Mouse (Mus musculus) myocyte (in vitro differentiated cells): ENCODE results near the gene Ctns.

Source experiments
- E2F4 ChIP-seq: IDR thresholded peaks from one replicate; pipeline ENCODE4 v1.6.1; 2011; ENCODE audit warnings: mild to moderate bottlenecking, control low read depth, moderate library complexity; ENCODE audit not compliant: insufficient read depth
- MAX ChIP-seq: IDR thresholded peaks from one replicate; pipeline ENCODE4 v1.6.1; 2011; ENCODE audit warnings: low read depth, mild to moderate bottlenecking, control low read depth
- POLR2A ChIP-seq: IDR thresholded peaks from one replicate; pipeline ENCODE4 v1.6.1; 2011; ENCODE audit warnings: low read depth, mild to moderate bottlenecking, control low read depth, moderate library complexity; ENCODE audit not compliant: insufficient read length
- POLR2AphosphoS2 ChIP-seq: IDR thresholded peaks from one replicate; pipeline ENCODE4 v1.6.1; 2011; ENCODE audit warnings: low read depth, control low read depth; ENCODE audit not compliant: insufficient read length
- SRF ChIP-seq: IDR thresholded peaks from one replicate; pipeline ENCODE4 v1.6.1; 2011; ENCODE audit warnings: low read depth; ENCODE audit not compliant: control insufficient read depth, insufficient read length
- TCF12 ChIP-seq: IDR thresholded peaks from one replicate; pipeline ENCODE4 v1.6.1; 2011; ENCODE audit warnings: mild to moderate bottlenecking, control low read depth; ENCODE audit not compliant: poor library complexity, insufficient read depth, severe bottlenecking
- TCF3 ChIP-seq: IDR thresholded peaks from one replicate; pipeline ENCODE4 v1.6.1; 2011; ENCODE audit warnings: low read depth, control low read depth; ENCODE audit not compliant: insufficient read length
- USF1 ChIP-seq: IDR thresholded peaks from one replicate; pipeline ENCODE4 v1.6.1; 2011; ENCODE audit warnings: low read depth, mild to moderate bottlenecking, control low read depth, moderate library complexity

DNA sequence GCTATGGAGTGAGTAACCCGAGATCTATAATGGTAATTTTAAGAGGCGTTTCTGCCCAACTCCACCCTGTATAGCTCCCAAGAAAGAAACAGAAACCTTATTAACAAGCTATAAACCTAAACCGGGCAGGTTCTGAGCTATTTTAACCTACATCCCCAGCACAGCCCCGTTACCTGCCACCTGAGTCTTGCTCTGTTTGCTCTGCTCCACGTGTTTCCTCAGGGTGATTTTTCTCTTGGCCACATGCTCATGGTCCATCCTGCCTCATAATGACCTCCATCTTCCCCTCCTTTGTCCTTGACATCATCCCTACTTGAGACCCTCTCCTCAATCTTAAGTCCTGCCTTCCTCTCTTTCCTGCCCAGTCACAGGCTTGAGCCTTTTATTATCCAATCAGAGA, 64.6 kb downstream of the Ctns start:
- TF ChIP-seq TCF12, result no peak
- no peak for TF ChIP-seq POLR2A
- no peak for TF ChIP-seq TCF3
- TF ChIP-seq USF1, result no peak
- no peak for TF ChIP-seq POLR2AphosphoS2
- no peak for TF ChIP-seq SRF
- TF ChIP-seq MAX, result no peak
- TF ChIP-seq E2F4, result no peak
